Mouse (Mus musculus) neural tube, embryonic 11.5 days (tissue): ENCODE results near the gene Gm20388. TPM values are rescaled to one million over a fixed set of nuclear protein-coding genes. Genes with fewer than 3 reads are reported as not detected.
"Not testable (repeated sequence)": the region's sequence is repeated elsewhere in the genome, so short reads cannot be mapped to it uniquely, and the experiment has no call there.

Source experiments
- ATAC-seq: fragments of 200-750 bp; cut with Nextera tagmentation; 2 replicates; pipeline ENCODE4 v1.8.0; 2017; ENCODE audit warnings: moderate number of reproducible peaks, mild to moderate bottlenecking, moderate TSS enrichment, moderate library complexity; ENCODE audit not compliant: insufficient read depth, low FRiP score, low TSS enrichment
- DNase-seq: peaks from one replicate; pipeline ENCODE4 v3.0.0-alpha.2; 2015; ENCODE audit warnings: low spot score
- H3K27ac ChIP-seq: fragments of 300-500 bp; sonication (generic); 2 replicates; pipeline ENCODE4 v1.5.1; 2014; ENCODE audit warnings: low read depth, mild to moderate bottlenecking, low read length
- H3K27me3 ChIP-seq: fragments of 300-500 bp; sonication (generic); 2 replicates; pipeline ENCODE4 v1.6.1; 2014; ENCODE audit warnings: mild to moderate bottlenecking, low read length, mixed read lengths; ENCODE audit not compliant: control insufficient read depth, insufficient read depth
- H3K36me3 ChIP-seq: fragments of 300-500 bp; sonication (generic); 2 replicates; pipeline ENCODE4 v1.6.1; 2014; ENCODE audit warnings: mild to moderate bottlenecking, low read length, moderate library complexity, mixed read lengths; ENCODE audit not compliant: control insufficient read depth, insufficient read depth
- H3K4me1 ChIP-seq: fragments of 300-500 bp; sonication (generic); 2 replicates; pipeline ENCODE4 v1.6.1; 2014; ENCODE audit warnings: low read length, mixed read lengths; ENCODE audit not compliant: control insufficient read depth, insufficient read depth
- H3K4me2 ChIP-seq: fragments of 300-500 bp; sonication (generic); 2 replicates; pipeline ENCODE4 v1.6.1; 2014; ENCODE audit warnings: low read depth, mild to moderate bottlenecking, moderate library complexity
- H3K4me3 ChIP-seq: fragments of 300-500 bp; sonication (generic); 2 replicates; pipeline ENCODE4 v1.5.1; 2014; ENCODE audit warnings: low read depth, low read length
- H3K9ac ChIP-seq: fragments of 300-500 bp; sonication (generic); 2 replicates; pipeline ENCODE4 v1.6.1; 2014; ENCODE audit warnings: mild to moderate bottlenecking, low read length
- H3K9me3 ChIP-seq: fragments of 300-500 bp; sonication (generic); 2 replicates; pipeline ENCODE4 v1.6.1; 2016; ENCODE audit warnings: low read length; ENCODE audit not compliant: control insufficient read depth
- WGBS: fragments of 180-500 bp; shearing (Covaris S2); extraction: QIAGEN DNeasy Blood & Tissue Kit; methylation state at CpG from one replicate; pipeline ENCODE4 v1.1.7; 2014; 5-methylcytosine and 5-hydroxymethylcytosine counted together
- polyA plus RNA-seq: library from polyadenylated mRNA; unstranded; fragments of >200 nt; fragmentation: Nextera tagmentation; extraction: Ambion mirVana; gene quantifications from 2 replicates; pipeline ENCODE4 v1.2.1, GENCODE M21; 2014

The Gm20388 gene
- polyA plus RNA-seq, 1 experiment from 2014 or later, result not detected

DNA sequence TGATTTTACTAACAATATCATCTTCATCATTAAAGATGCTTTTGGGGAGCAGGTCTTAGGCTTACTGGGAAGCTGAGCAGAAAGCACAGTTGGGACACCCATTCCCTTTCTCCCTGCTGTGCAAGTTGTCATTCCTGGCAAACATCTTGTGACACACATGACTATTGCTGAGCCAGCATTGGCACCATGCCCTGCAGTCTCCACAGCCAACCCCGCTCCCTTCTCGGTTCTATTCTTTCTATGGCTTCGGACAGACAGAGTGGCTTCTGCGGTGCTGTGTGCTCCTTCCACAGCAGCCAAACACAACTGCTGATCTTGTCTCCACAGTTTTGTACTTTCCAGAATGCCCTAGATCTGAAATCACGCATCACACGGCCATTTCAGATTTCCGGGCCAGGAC is 1397.1 kb downstream of the Gm20388 start:
- H3K9me3 ChIP-seq, result no peaks in the 10 kb centered on the region
- H3K27ac ChIP-seq, result no peak overlapping the region
- DNase-seq, result no peak
- H3K27me3 ChIP-seq, result no peaks in the 10 kb centered on the region
- no peak overlapping the region for H3K4me2 ChIP-seq
- no peak overlapping the region for H3K9ac ChIP-seq
- ATAC-seq, result no peak
- H3K4me1 ChIP-seq, result peaks cover 19% of the 10 kb centered on the region
- no peaks in the 10 kb centered on the region for H3K36me3 ChIP-seq
- H3K4me3 ChIP-seq, result no peak overlapping the region
- WGBS, result 93% methylated on average over 7 of the region's 7 CpGs

DNA sequence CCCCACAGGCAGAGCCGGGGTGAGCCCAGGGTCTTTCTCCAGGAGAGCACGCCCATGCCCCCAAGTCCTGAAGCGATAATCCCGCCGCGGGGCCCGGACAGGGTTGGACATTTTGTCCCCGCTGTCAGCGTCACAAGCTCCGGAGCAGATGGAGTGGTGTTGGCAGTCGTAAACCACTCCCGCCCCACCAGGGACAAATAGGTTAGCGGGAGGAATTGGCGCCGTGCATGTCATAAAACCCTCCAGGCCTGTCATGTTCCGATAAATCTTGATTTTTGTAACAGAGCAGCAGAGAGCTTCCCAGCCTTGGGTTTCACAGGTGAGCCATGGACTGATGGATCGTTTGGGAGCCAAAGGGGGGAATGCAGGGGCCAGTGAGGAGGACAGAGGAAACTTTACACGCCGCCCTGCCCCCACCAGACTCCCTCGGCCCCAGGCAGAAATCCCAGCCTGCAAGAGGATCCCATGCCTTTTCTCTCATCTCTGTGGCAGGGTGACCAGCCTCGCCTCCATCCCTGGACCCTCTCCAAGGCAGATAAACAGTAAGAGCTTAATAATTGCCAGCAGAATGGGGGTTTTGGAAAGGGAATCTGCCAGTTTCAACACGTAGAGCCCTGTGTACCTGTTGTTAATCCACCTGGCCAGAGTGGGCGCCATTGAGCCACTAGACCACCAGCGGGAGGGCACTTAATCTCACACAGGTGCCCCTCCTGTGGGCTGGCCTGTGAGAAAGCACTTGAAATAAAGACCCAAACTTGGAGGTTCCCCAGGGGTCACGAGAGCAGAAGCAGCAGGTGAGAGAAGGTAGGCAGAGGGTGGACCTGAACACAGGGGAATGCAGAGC is 1400.6 kb downstream of the Gm20388 start:
- H3K9ac ChIP-seq, result no peak overlapping the region
- H3K27ac ChIP-seq, result no peak overlapping the region; the same call in 1 of the 2 replicates
- peak; percentile 60 for DNase-seq
- no peaks in the 10 kb centered on the region for H3K36me3 ChIP-seq
- no peaks in the 10 kb centered on the region for H3K9me3 ChIP-seq
- H3K4me2 ChIP-seq, result peak overlapping the region; percentile 15
- H3K27me3 ChIP-seq, result no peaks in the 10 kb centered on the region
- H3K4me1 ChIP-seq, result peaks cover 18% of the 10 kb centered on the region
- no peak; the same call in 1 of the 2 replicates for ATAC-seq
- H3K4me3 ChIP-seq, result no peak overlapping the region
- 8% methylated on average over 25 of the region's 25 CpGs for WGBS

DNA sequence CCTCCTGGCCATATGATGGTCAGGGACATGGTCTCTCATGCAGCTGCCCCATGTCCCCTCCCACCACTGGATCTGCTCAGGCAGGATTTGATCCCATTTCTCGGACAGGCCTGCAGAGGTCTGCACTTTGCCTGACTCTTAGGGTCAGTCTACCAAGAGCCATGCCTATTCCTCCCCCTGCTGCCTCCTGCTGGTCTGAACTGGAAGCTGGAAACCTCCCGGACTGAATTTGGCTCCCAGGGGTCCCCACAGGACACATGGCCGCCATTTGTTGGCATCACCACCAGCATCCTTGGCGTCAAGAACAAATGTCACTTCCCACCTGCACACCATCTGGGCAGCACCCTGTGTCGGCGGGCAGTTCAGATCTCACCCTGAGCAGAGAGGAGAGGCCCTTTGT is 1402.8 kb downstream of the Gm20388 start:
- DNase-seq, result no peak
- Histone ChIP-seq H3K27me3 (no peaks in the 10 kb centered on the region), H3K9ac (no peak overlapping the region), H3K36me3 (no peaks in the 10 kb centered on the region), H3K27ac (no peak overlapping the region), H3K9me3 (no peaks in the 10 kb centered on the region), H3K4me3 (no peak overlapping the region), H3K4me2 (no peak overlapping the region), H3K4me1 (peaks cover 13% of the 10 kb centered on the region)
- no peak for ATAC-seq
- WGBS, result 35% methylated on average over 6 of the region's 6 CpGs

DNA sequence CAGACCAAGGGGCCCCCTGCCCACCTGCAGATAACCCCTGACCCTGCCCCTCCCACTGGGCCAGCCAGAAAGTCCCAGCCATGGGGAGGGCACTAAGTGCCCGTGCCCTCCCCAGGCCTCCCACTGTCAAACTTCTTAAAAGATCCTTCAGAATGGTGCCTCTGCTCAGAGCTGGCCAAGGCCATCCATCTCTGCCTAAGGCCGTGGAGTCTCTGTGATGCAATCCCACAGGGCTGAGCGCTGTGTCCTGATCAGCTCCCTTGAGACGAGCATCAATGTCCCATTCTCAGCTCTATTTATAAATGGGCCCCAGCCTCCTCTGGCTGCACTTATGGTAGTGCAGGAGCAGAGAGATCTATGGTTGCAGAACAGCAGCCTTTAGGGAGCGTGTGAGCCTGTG is 1403.4 kb downstream of the Gm20388 start:
- ATAC-seq, result no peak
- no peak overlapping the region for H3K4me2 ChIP-seq
- H3K4me1 ChIP-seq, result peaks cover 13% of the 10 kb centered on the region
- no peak overlapping the region for H3K9ac ChIP-seq
- no peak overlapping the region for H3K4me3 ChIP-seq
- WGBS, result 36% methylated on average over 5 of the region's 5 CpGs
- H3K27me3 ChIP-seq, result no peaks in the 10 kb centered on the region
- no peaks in the 10 kb centered on the region for H3K36me3 ChIP-seq
- H3K9me3 ChIP-seq, result no peaks in the 10 kb centered on the region
- no peak for DNase-seq
- no peak overlapping the region for H3K27ac ChIP-seq

DNA sequence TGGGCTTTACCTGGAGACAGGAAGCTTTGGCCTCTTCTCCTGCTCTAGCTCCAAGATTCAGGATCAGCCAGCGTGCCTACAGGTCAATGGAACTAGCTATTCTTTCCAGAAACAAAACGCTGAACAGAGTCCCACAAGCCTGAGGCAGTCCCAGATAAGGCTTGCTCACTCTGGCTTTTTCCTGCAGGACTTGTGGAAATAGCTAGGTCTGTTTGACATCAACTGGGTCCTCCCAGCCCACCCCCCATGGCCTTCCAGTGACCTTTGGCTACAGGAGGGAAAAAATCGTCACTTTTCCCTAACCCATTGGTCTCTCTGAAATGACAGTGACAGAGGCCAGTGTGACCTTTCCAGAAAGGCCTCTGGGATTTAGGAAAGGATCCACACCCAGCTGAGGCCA is 1404.9 kb downstream of the Gm20388 start:
- Histone ChIP-seq H3K4me1 (peaks cover 8% of the 10 kb centered on the region), H3K27ac (no peak overlapping the region), H3K9ac (no peak overlapping the region), H3K9me3 (no peaks in the 10 kb centered on the region), H3K36me3 (no peaks in the 10 kb centered on the region), H3K4me2 (no peak overlapping the region), H3K27me3 (no peaks in the 10 kb centered on the region), H3K4me3 (no peak overlapping the region)
- 65% methylated on average over 3 of the region's 3 CpGs for WGBS
- ATAC-seq, result no peak
- DNase-seq, result no peak

DNA sequence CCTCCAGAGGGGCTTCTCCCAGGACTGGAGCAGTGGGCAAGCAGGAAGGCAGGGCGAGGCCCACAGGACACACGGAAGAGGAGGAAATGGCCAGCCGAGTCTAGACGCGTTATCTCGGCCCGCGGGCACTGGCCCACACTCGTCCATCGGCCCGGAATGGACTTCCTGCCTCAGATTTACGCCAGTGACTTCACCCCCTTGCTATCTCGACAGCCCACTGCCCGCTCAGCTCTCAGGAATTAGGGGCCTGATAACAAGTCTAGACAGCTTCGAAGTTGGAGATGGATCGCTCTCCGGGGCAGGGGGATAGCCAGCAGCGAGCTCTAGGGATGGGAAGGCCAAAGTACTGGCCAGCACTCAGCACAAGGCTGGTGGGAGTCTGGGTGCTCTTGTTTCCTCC is 1405.4 kb downstream of the Gm20388 start:
- ATAC-seq (no peak), DNase-seq (no peak)
- no peak overlapping the region for H3K4me3 ChIP-seq
- H3K9ac ChIP-seq, result no peak overlapping the region
- H3K27ac ChIP-seq, result no peak overlapping the region
- H3K27me3 ChIP-seq, result no peaks in the 10 kb centered on the region
- no peak overlapping the region for H3K4me2 ChIP-seq
- no peaks in the 10 kb centered on the region for H3K36me3 ChIP-seq
- WGBS, result 62% methylated on average over 18 of the region's 18 CpGs
- peaks cover 7% of the 10 kb centered on the region for H3K4me1 ChIP-seq
- H3K9me3 ChIP-seq, result no peaks in the 10 kb centered on the region

DNA sequence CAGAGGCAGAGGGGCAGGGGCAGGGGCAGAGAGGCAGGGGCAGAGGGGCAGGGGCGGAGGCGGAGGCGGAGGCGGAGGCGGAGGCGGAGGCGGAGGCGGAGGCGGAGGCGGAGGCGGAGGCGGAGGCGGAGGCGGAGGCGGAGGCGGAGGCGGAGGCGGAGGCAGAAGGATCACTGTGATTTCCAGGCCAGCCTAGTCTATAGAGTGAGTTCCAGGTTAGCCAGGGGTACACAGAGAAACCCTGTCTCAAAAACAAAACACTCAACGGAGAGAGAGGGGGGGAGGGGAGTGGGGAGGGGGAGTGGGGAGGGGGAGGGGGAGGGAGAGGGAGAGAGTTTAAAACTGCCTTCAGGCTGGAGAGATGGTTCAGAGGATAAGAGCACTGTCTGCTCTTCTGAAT is 1408.1 kb downstream of the Gm20388 start:
- not testable (repeated sequence) for H3K36me3 ChIP-seq, H3K9me3 ChIP-seq, H3K9ac ChIP-seq, H3K4me3 ChIP-seq, H3K27ac ChIP-seq, H3K4me2 ChIP-seq, DNase-seq, H3K4me1 ChIP-seq, ATAC-seq, H3K27me3 ChIP-seq
- no CpG with 5 or more reads among the region's 19 CpGs for WGBS

DNA sequence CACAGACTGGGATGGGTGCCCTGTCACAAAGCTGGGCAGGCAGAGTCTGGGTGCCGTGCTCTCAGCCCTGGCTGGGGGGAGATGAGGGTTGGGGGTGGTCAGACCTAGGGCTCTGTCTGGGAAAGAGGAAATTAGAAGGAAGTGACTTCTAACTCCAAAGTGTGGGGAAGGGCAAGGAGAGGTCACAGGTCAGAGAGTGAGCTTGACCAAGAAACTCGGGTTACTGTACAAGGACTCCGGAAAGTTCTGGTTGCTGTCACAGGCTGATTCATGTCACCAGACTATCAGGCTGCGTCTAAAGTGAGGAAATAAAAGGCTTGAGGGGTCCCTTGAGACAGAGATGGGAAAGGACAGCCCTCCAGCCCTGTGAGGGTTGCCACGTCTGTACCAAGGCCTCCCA is 1408.8 kb downstream of the Gm20388 start:
- Histone ChIP-seq H3K9me3 (no peaks in the 10 kb centered on the region), H3K36me3 (no peaks in the 10 kb centered on the region), H3K4me2 (no peak overlapping the region), H3K4me3 (no peak overlapping the region), H3K27ac (no peak overlapping the region), H3K27me3 (no peaks in the 10 kb centered on the region), H3K9ac (no peak overlapping the region), H3K4me1 (no peaks in the 10 kb centered on the region)
- WGBS, result 62% methylated on average over 5 of the region's 5 CpGs
- DNase-seq (no peak), ATAC-seq (no peak)
